Mouse (Mus musculus): Measurements from ENCODE around the gene Arhgap31. TPM values are rescaled to one million over a fixed set of nuclear protein-coding genes. Genes with fewer than 3 reads are reported as not detected.

The Arhgap31 gene
- polyA plus RNA-seq, 2 experiments, result 0.88 to 1.4 TPM

DNA sequence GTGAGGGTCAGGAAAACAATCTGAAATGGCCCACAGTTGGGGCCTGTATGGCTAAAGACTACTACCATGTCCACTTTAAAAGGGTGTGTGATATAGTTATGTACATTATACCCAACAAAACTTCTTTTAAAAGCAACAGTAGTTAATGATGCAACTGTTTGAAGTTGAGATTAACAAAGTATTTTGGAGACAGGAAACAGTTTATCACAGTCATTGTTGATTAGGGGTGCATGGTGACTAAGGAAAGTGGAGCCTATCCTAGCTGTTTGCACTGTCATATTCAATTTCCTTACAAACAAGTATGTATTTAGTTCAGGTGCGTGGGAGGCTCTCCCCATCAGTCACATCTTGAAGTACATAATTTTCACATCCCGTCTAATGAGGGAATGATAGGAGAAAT lies 47.1 kb downstream of the Arhgap31 start:
- Histone ChIP-seq H3K36me3 (replicated peaks; ENCODE audit: control insufficient read depth, insufficient read depth, low read depth) (no peaks in the 10 kb centered on the region), H3K4me1 (replicated peaks; ENCODE audit: control insufficient read depth in 2 of 2, insufficient read depth in 2 of 2, low read length in 1 of 2) (no peaks in the 10 kb centered on the region), H3K4me2 (ENCODE audit: low read depth) (no peak overlapping the region), H3K4me3 (ENCODE audit: insufficient read depth in 1 of 2, low read depth in 2 of 2, low read length in 2 of 2) (no peak overlapping the region), H3K9ac (replicated peaks) (no peak overlapping the region), H3K27me3 (ENCODE audit: control insufficient read depth, insufficient read depth, low read length) (no peaks in the 10 kb centered on the region), H3K27ac (no peak overlapping the region), H3K9me3 (ENCODE audit: control insufficient read depth, low read length) (no peaks in the 10 kb centered on the region)
- no peak for DNase-seq (ENCODE audit: low read depth in 3 of 3, low spot score in 3 of 3)
- 47% methylated on average over 2 of the region's 2 CpGs for WGBS (ENCODE audit: insufficient replicate concordance)
- ATAC-seq (ENCODE audit: insufficient read depth), result no peak
- TF ChIP-seq EP300 (IDR thresholded peaks at IDR 0.05; ENCODE audit: low read depth) (no peak), CTCF (IDR thresholded peaks at IDR 0.05; ENCODE audit: low read depth) (no peak)

- no peak for ATAC-seq (ENCODE audit: insufficient read depth)
- TF ChIP-seq CTCF (IDR thresholded peaks at IDR 0.05; ENCODE audit: low read depth), result no peak
- no peak for TF ChIP-seq EP300 (IDR thresholded peaks at IDR 0.05; ENCODE audit: low read depth)
- Histone ChIP-seq H3K4me2 (ENCODE audit: low read depth) (no peak overlapping the region), H3K9ac (replicated peaks) (no peak overlapping the region), H3K27ac (no peak overlapping the region), H3K4me1 (replicated peaks; ENCODE audit: control insufficient read depth in 2 of 2, insufficient read depth in 2 of 2, low read length in 1 of 2) (no peaks in the 10 kb centered on the region), H3K36me3 (replicated peaks; ENCODE audit: control insufficient read depth, insufficient read depth, low read depth) (no peaks in the 10 kb centered on the region), H3K9me3 (ENCODE audit: control insufficient read depth, low read length) (no peaks in the 10 kb centered on the region), H3K4me3 (ENCODE audit: insufficient read depth in 1 of 2, low read depth in 2 of 2, low read length in 2 of 2) (no peak overlapping the region), H3K27me3 (ENCODE audit: control insufficient read depth, insufficient read depth, low read length) (no peaks in the 10 kb centered on the region)
- 68% methylated on average over 10 of the region's 10 CpGs for WGBS (ENCODE audit: insufficient replicate concordance)
- DNase-seq (ENCODE audit: low read depth in 3 of 3, low spot score in 3 of 3), result no peak
These were observed 50.5 kb downstream of the Arhgap31 start for GRCm38 (mm10) chr16:38662575-38662974.

DNA sequence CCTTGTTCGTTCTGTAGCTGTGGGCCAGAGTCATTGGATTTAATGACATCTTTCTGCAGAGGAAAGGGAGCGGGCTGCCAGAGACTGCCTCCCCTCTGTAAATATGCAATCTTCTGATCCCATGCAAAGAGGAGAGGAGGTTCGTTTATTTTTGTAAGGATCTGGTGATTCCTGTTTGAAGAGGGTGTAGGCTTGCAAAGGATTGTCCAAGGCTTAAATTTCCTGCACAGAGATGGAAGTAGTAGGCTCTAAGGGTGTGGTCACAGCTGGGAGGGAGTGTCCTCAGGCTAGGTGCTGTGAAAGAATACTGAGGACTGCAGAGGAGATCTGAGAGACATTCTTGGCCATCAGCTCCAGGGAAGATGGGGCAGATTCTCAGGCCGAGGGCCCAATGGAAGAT lies 58.8 kb downstream of the Arhgap31 start:
- ATAC-seq (ENCODE audit: insufficient read depth) (no peak), DNase-seq (ENCODE audit: low read depth in 3 of 3, low spot score in 3 of 3) (no peak)
- H3K9me3 ChIP-seq (ENCODE audit: control insufficient read depth, low read length), result no peaks in the 10 kb centered on the region
- no peak overlapping the region for H3K4me2 ChIP-seq (ENCODE audit: low read depth)
- peaks cover 4% of the 10 kb centered on the region for H3K27me3 ChIP-seq (ENCODE audit: control insufficient read depth, insufficient read depth, low read length)
- 25% methylated on average over 4 of the region's 4 CpGs for WGBS (ENCODE audit: insufficient replicate concordance)
- H3K4me1 ChIP-seq (replicated peaks; ENCODE audit: control insufficient read depth in 2 of 2, insufficient read depth in 2 of 2, low read length in 1 of 2), result peaks cover 0 to 9% of the 10 kb centered on the region in 2 experiments; a peak in 2 of 4 replicates
- H3K27ac ChIP-seq, result no peak overlapping the region
- no peaks in the 10 kb centered on the region for H3K36me3 ChIP-seq (replicated peaks; ENCODE audit: control insufficient read depth, insufficient read depth, low read depth)
- H3K4me3 ChIP-seq (ENCODE audit: insufficient read depth in 1 of 2, low read depth in 2 of 2, low read length in 2 of 2), result no peak overlapping the region
- no peak overlapping the region for H3K9ac ChIP-seq (replicated peaks)
- no peak for TF ChIP-seq CTCF (IDR thresholded peaks at IDR 0.05; ENCODE audit: low read depth)
- TF ChIP-seq EP300 (IDR thresholded peaks at IDR 0.05; ENCODE audit: low read depth), result no peak

DNA sequence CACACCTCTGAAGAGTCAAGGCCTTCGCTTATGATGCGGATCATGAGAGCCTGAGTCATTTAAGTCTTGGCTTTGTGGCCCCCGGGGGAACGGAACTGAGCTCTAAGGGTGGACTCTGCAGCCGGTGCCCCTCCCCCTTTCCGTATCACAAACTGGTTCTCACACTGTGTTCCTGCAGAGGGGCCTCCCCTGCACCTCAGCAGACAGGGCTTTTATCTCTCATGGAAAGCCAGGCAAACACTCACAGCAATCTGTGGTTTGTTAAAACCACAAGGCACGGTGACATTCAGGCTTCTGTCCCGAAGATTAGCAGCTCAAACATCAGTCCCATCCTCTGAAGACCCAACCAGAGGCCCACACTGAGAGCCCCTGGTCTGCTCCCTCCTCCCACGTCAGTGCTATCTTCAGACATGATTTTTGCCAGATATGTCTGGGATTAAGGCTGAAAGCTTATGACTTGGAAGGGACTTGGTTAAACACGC lies 59.6 kb downstream of the Arhgap31 start:
- Histone ChIP-seq H3K27me3 (ENCODE audit: control insufficient read depth, insufficient read depth, low read length) (peaks cover 4% of the 10 kb centered on the region), H3K4me1 (replicated peaks; ENCODE audit: control insufficient read depth in 2 of 2, insufficient read depth in 2 of 2, low read length in 1 of 2) (peaks cover 0 to 10% of the 10 kb centered on the region in 2 experiments; a peak in 2 of 4 replicates), H3K36me3 (replicated peaks; ENCODE audit: control insufficient read depth, insufficient read depth, low read depth) (no peaks in the 10 kb centered on the region), H3K4me3 (ENCODE audit: insufficient read depth in 1 of 2, low read depth in 2 of 2, low read length in 2 of 2) (no peak overlapping the region), H3K27ac (no peak overlapping the region), H3K9ac (replicated peaks) (no peak overlapping the region), H3K4me2 (ENCODE audit: low read depth) (no peak overlapping the region), H3K9me3 (ENCODE audit: control insufficient read depth, low read length) (no peaks in the 10 kb centered on the region)
- DNase-seq (ENCODE audit: low read depth in 3 of 3, low spot score in 3 of 3) (peak in 1 of 3 experiments; percentile 22), ATAC-seq (ENCODE audit: insufficient read depth) (no peak; the same call in 1 of the 2 replicates)
- TF ChIP-seq CTCF (IDR thresholded peaks at IDR 0.05; ENCODE audit: low read depth) (no peak), EP300 (IDR thresholded peaks at IDR 0.05; ENCODE audit: low read depth) (no peak)
- 4% methylated on average over 10 of the region's 10 CpGs for WGBS (ENCODE audit: insufficient replicate concordance)

DNA sequence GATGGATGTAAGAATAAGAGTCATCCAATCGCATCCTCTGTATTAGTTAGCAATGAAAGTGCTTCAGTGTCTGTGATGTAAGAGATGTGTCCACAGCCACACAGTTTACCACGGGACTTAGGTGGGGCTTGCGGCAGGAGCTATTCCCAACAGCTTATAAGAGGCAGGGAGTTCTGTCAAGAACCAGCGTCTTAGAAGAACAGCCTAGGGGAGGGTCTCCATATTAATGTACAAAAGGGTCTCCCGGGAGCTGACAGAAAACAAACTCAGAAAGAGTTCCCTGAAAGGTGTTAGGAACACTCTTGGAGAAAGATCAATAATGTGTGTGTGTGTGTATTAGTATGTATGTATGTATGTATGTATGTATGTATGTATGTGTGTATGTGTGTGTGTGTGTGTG lies 60.4 kb downstream of the Arhgap31 start:
- H3K27ac ChIP-seq, result no peak overlapping the region
- H3K9me3 ChIP-seq (ENCODE audit: control insufficient read depth, low read length), result no peaks in the 10 kb centered on the region
- no peak overlapping the region for H3K4me2 ChIP-seq (ENCODE audit: low read depth)
- peaks cover 0 to 10% of the 10 kb centered on the region in 2 experiments; a peak in 2 of 4 replicates for H3K4me1 ChIP-seq (replicated peaks; ENCODE audit: control insufficient read depth in 2 of 2, insufficient read depth in 2 of 2, low read length in 1 of 2)
- H3K4me3 ChIP-seq (ENCODE audit: insufficient read depth in 1 of 2, low read depth in 2 of 2, low read length in 2 of 2), result no peak overlapping the region
- WGBS (ENCODE audit: insufficient replicate concordance), result 43% methylated on average over 5 of the region's 5 CpGs
- no peaks in the 10 kb centered on the region for H3K36me3 ChIP-seq (replicated peaks; ENCODE audit: control insufficient read depth, insufficient read depth, low read depth)
- H3K9ac ChIP-seq (replicated peaks), result no peak overlapping the region
- TF ChIP-seq CTCF (IDR thresholded peaks at IDR 0.05; ENCODE audit: low read depth) (no peak), EP300 (IDR thresholded peaks at IDR 0.05; ENCODE audit: low read depth) (no peak)
- DNase-seq (ENCODE audit: low read depth in 3 of 3, low spot score in 3 of 3) (no peak), ATAC-seq (ENCODE audit: insufficient read depth) (no peak)
- peaks cover 4% of the 10 kb centered on the region for H3K27me3 ChIP-seq (ENCODE audit: control insufficient read depth, insufficient read depth, low read length)
